Mouse (Mus musculus): Measurements from ENCODE around the gene Trpv6. TPM values are rescaled to one million over a fixed set of nuclear protein-coding genes. Genes with fewer than 3 reads are reported as not detected.

Trpv6 gene
- polyA plus RNA-seq, 1 experiment: not detected

GRCm38 (mm10) chr6:41635211-41635610, 994 bp downstream of the Trpv6 start:
- H3K4me3 ChIP-seq (ENCODE audit: insufficient read depth, low read depth, low read length): no peak overlapping the region
- whole genome bisulfite sequencing: 14% methylated on average over 1 of the region's 1 CpGs
- H3K27ac ChIP-seq (ENCODE audit: insufficient read depth, low read depth, low read length): no peak overlapping the region
- TF ChIP-seq POLR2A (IDR thresholded peaks at IDR 0.05; ENCODE audit: insufficient read depth, low read depth, low read length): no peak
- no peak for TF ChIP-seq CTCF (IDR thresholded peaks at IDR 0.05; ENCODE audit: insufficient read depth, low read depth, low read length)
- peaks cover 7% of the 10 kb centered on the region for H3K4me1 ChIP-seq (ENCODE audit: control insufficient read depth, insufficient read depth, low read length)

GRCm38 (mm10) chr6:41631549-41631948, 4.7 kb downstream of the Trpv6 start:
- 79% methylated on average over 4 of the region's 4 CpGs for WGBS
- Histone ChIP-seq H3K4me1 (ENCODE audit: control insufficient read depth, insufficient read depth, low read length) (peaks cover 7% of the 10 kb centered on the region), H3K4me3 (ENCODE audit: insufficient read depth, low read depth, low read length) (no peak overlapping the region), H3K27ac (ENCODE audit: insufficient read depth, low read depth, low read length) (no peak overlapping the region)
- no peak for TF ChIP-seq POLR2A (IDR thresholded peaks at IDR 0.05; ENCODE audit: insufficient read depth, low read depth, low read length)
- TF ChIP-seq CTCF (IDR thresholded peaks at IDR 0.05; ENCODE audit: insufficient read depth, low read depth, low read length): no peak

- WGBS: 87% methylated on average over 2 of the region's 2 CpGs
These were observed 5.4 kb downstream of the Trpv6 start for GRCm38 (mm10) chr6:41630791-41631190.

GRCm38 (mm10) chr6:41628180-41628579, 8.0 kb downstream of the Trpv6 start:
- TF ChIP-seq POLR2A (IDR thresholded peaks at IDR 0.05; ENCODE audit: insufficient read depth, low read depth, low read length) (no peak), CTCF (IDR thresholded peaks at IDR 0.05; ENCODE audit: insufficient read depth, low read depth, low read length) (no peak)
- 80% methylated on average over 1 of the region's 1 CpGs for WGBS
- Histone ChIP-seq H3K27ac (ENCODE audit: insufficient read depth, low read depth, low read length) (no peak overlapping the region), H3K4me1 (ENCODE audit: control insufficient read depth, insufficient read depth, low read length) (no peaks in the 10 kb centered on the region), H3K4me3 (ENCODE audit: insufficient read depth, low read depth, low read length) (no peak overlapping the region)

More at GRCm38 (mm10) chr6:41630791-41631190, 5.4 kb downstream of the Trpv6 start:
- H3K27ac ChIP-seq (ENCODE audit: insufficient read depth, low read depth, low read length): no peak overlapping the region
- no peak for TF ChIP-seq CTCF (IDR thresholded peaks at IDR 0.05; ENCODE audit: insufficient read depth, low read depth, low read length)
- no peak for TF ChIP-seq POLR2A (IDR thresholded peaks at IDR 0.05; ENCODE audit: insufficient read depth, low read depth, low read length)
- peaks cover 2% of the 10 kb centered on the region for H3K4me1 ChIP-seq (ENCODE audit: control insufficient read depth, insufficient read depth, low read length)
- no peak overlapping the region for H3K4me3 ChIP-seq (ENCODE audit: insufficient read depth, low read depth, low read length)

- H3K27ac ChIP-seq (ENCODE audit: insufficient read depth, low read depth, low read length): no peak overlapping the region
- 68% methylated on average over 9 of the region's 9 CpGs for WGBS
- no peak overlapping the region for H3K4me3 ChIP-seq (ENCODE audit: insufficient read depth, low read depth, low read length)
- H3K4me1 ChIP-seq (ENCODE audit: control insufficient read depth, insufficient read depth, low read length): no peaks in the 10 kb centered on the region
- no peak for TF ChIP-seq POLR2A (IDR thresholded peaks at IDR 0.05; ENCODE audit: insufficient read depth, low read depth, low read length)
- TF ChIP-seq CTCF (IDR thresholded peaks at IDR 0.05; ENCODE audit: insufficient read depth, low read depth, low read length): 0 out of 2 replicates have a peak, but pooled peaks have one; percentile 9
These were observed 13.5 kb downstream of the Trpv6 start for GRCm38 (mm10) chr6:41622661-41623060.

- H3K4me1 ChIP-seq (ENCODE audit: control insufficient read depth, insufficient read depth, low read length): no peaks in the 10 kb centered on the region
- no peak overlapping the region for H3K27ac ChIP-seq (ENCODE audit: insufficient read depth, low read depth, low read length)
- WGBS: 92% methylated on average over 12 of the region's 12 CpGs
- no peak overlapping the region for H3K4me3 ChIP-seq (ENCODE audit: insufficient read depth, low read depth, low read length)
- no peak for TF ChIP-seq POLR2A (IDR thresholded peaks at IDR 0.05; ENCODE audit: insufficient read depth, low read depth, low read length)
- no peak for TF ChIP-seq CTCF (IDR thresholded peaks at IDR 0.05; ENCODE audit: insufficient read depth, low read depth, low read length)
These were observed 14.8 kb downstream of the Trpv6 start for GRCm38 (mm10) chr6:41621241-41621990.

- TF ChIP-seq CTCF (IDR thresholded peaks at IDR 0.05; ENCODE audit: insufficient read depth, low read depth, low read length) (no peak), POLR2A (IDR thresholded peaks at IDR 0.05; ENCODE audit: insufficient read depth, low read depth, low read length) (no peak)
- Histone ChIP-seq H3K4me3 (ENCODE audit: insufficient read depth, low read depth, low read length) (no peak overlapping the region), H3K4me1 (ENCODE audit: control insufficient read depth, insufficient read depth, low read length) (no peaks in the 10 kb centered on the region), H3K27ac (ENCODE audit: insufficient read depth, low read depth, low read length) (no peak overlapping the region)
- WGBS: 93% methylated on average over 9 of the region's 9 CpGs
These were observed 15.9 kb downstream of the Trpv6 start for GRCm38 (mm10) chr6:41620173-41620798.

- Histone ChIP-seq H3K4me3 (ENCODE audit: insufficient read depth, low read depth, low read length) (no peak overlapping the region), H3K4me1 (ENCODE audit: control insufficient read depth, insufficient read depth, low read length) (peaks cover 13% of the 10 kb centered on the region), H3K27ac (ENCODE audit: insufficient read depth, low read depth, low read length) (no peak overlapping the region)
- TF ChIP-seq POLR2A (IDR thresholded peaks at IDR 0.05; ENCODE audit: insufficient read depth, low read depth, low read length) (no peak), CTCF (IDR thresholded peaks at IDR 0.05; ENCODE audit: insufficient read depth, low read depth, low read length) (no peak)
- WGBS: 73% methylated on average over 5 of the region's 5 CpGs
These were observed 28.6 kb downstream of the Trpv6 start for GRCm38 (mm10) chr6:41607637-41608036.

- Histone ChIP-seq H3K27ac (ENCODE audit: insufficient read depth, low read depth, low read length) (no peak overlapping the region), H3K4me1 (ENCODE audit: control insufficient read depth, insufficient read depth, low read length) (peaks cover 13% of the 10 kb centered on the region), H3K4me3 (ENCODE audit: insufficient read depth, low read depth, low read length) (peak overlapping the region; percentile 77)
- WGBS: 22% methylated on average over 4 of the region's 4 CpGs
- TF ChIP-seq POLR2A (IDR thresholded peaks at IDR 0.05; ENCODE audit: insufficient read depth, low read depth, low read length) (no peak), CTCF (IDR thresholded peaks at IDR 0.05; ENCODE audit: insufficient read depth, low read depth, low read length) (no peak)
These were observed 30.0 kb downstream of the Trpv6 start for GRCm38 (mm10) chr6:41606214-41606613.
